Mouse (Mus musculus): Measurements from ENCODE around the gene Trim12a. TPM values are rescaled to one million over a fixed set of nuclear protein-coding genes. Genes with fewer than 3 reads are reported as not detected.

Trim12a gene
- total RNA-seq, 2 experiments from 2014 or later: 1.4 to 2.2 TPM

Other genes starting within 250 kb of the Trim12a start
- not detected for gene Olfr644, start 243.6 kb downstream of the Trim12a start, total RNA-seq (2021)
- gene Olfr645, start 230.0 kb downstream of the Trim12a start, total RNA-seq (2021): not detected
- gene Olfr646, start 210.6 kb downstream of the Trim12a start, total RNA-seq (2021): not detected
- gene Ubqln5, start 185.6 kb downstream of the Trim12a start, total RNA-seq (2021): not detected
- not detected for gene Olfr643, start 178.1 kb downstream of the Trim12a start, total RNA-seq (2021)
- gene Ubqln3, start 172.2 kb downstream of the Trim12a start, total RNA-seq (2021): not detected
- not detected for gene Ubqlnl, start 164.9 kb downstream of the Trim12a start, total RNA-seq (2021)
- not detected for gene Olfm5, start 150.6 kb downstream of the Trim12a start, total RNA-seq (2021)
- gene Olfr648, start 132.1 kb downstream of the Trim12a start, total RNA-seq (2021): under 1 TPM; 0.30 to 0.40 TPM
- gene Olfr649, start 119.5 kb downstream of the Trim12a start, total RNA-seq (2021): not detected
- gene Trim6, start 96.7 kb downstream of the Trim12a start, total RNA-seq (2021): under 1 TPM; 0.13 to 0.15 TPM
- gene Trim34a, start 71.0 kb downstream of the Trim12a start, total RNA-seq (2021): under 1 TPM; 0.68 to 0.72 TPM
- gene Trim5, start 27.4 kb downstream of the Trim12a start, total RNA-seq (2021): under 1 TPM; 0.38 to 0.55 TPM
- under 1 TPM in 1 of 2 experiments, not detected in 1; 0.26 TPM for gene Trim34b, start 14.0 kb upstream of the Trim12a start, total RNA-seq (2021)
- gene Trim12c, start 37.9 kb upstream of the Trim12a start, total RNA-seq (2021): 1 to 10 TPM; 1.1 to 1.2 TPM
- gene Trim30b, start 54.4 kb upstream of the Trim12a start, total RNA-seq (2021): not detected
- not detected for gene Trim30c, start 85.4 kb upstream of the Trim12a start, total RNA-seq (2021)
- gene Trim30a, start 149.7 kb upstream of the Trim12a start, total RNA-seq (2021): under 1 TPM; 0.57 to 0.70 TPM
- gene Trim30d, start 192.4 kb upstream of the Trim12a start, total RNA-seq (2021): under 1 TPM; 0.21 to 0.55 TPM
- not detected for gene Olfr651, start 234.7 kb upstream of the Trim12a start, total RNA-seq (2021)
- not detected for gene Olfr652, start 245.4 kb upstream of the Trim12a start, total RNA-seq (2021)

Measured in left cerebral cortex, postnatal 14 days (tissue).